Mouse (Mus musculus) lung, embryonic 15.5 days (tissue): Measurements from ENCODE around the gene Cad. TPM values are rescaled to one million over a fixed set of nuclear protein-coding genes. Genes with fewer than 3 reads are reported as not detected.

Source experiments
- ATAC-seq: fragments of 200-750 bp; cut with Nextera tagmentation; 2 replicates; pipeline ENCODE4 v1.8.0; 2017; ENCODE audit warnings: moderate number of reproducible peaks, borderline replicate concordance; ENCODE audit not compliant: low FRiP score, low TSS enrichment; ENCODE audit errors: extremely low read depth
- H3K27ac ChIP-seq: fragments of 300-500 bp; sonication (generic); 2 replicates; pipeline ENCODE4 v1.5.1; 2015; ENCODE audit warnings: moderate library complexity, mild to moderate bottlenecking, inconsistent platforms
- H3K27me3 ChIP-seq: fragments of 300-500 bp; sonication (generic); 2 replicates; pipeline ENCODE4 v1.6.1; 2015; ENCODE audit warnings: inconsistent platforms
- H3K36me3 ChIP-seq: fragments of 300-500 bp; sonication (generic); 2 replicates; pipeline ENCODE4 v1.6.1; 2015; ENCODE audit warnings: inconsistent platforms
- H3K4me1 ChIP-seq: fragments of 300-500 bp; sonication (generic); 2 replicates; pipeline ENCODE4 v1.6.1; 2015; ENCODE audit warnings: inconsistent platforms
- H3K4me2 ChIP-seq: fragments of 300-500 bp; sonication (generic); 2 replicates; pipeline ENCODE4 v1.6.1; 2015; ENCODE audit warnings: inconsistent platforms, mild to moderate bottlenecking, moderate library complexity
- H3K4me3 ChIP-seq: fragments of 300-500 bp; sonication (generic); 2 replicates; pipeline ENCODE4 v1.5.1; 2015; ENCODE audit warnings: mild to moderate bottlenecking, inconsistent platforms
- H3K9ac ChIP-seq: fragments of 300-500 bp; sonication (generic); 2 replicates; pipeline ENCODE4 v1.6.1; 2015; ENCODE audit warnings: inconsistent platforms
- H3K9me3 ChIP-seq: fragments of 300-500 bp; sonication (generic); 2 replicates; pipeline ENCODE4 v1.6.1; 2016; ENCODE audit warnings: inconsistent platforms
- WGBS: fragments of 180-500 bp; shearing (Covaris S2); methylation state at CpG from one replicate; pipeline ENCODE4 v1.1.7; 2015; 5-methylcytosine and 5-hydroxymethylcytosine counted together
- polyA plus RNA-seq: library from polyadenylated mRNA; unstranded; fragments of >200 nt; fragmentation: Nextera tagmentation; extraction: Ambion mirVana; gene quantifications from 2 replicates; pipeline ENCODE4 v1.2.1, GENCODE M21; 2015

The Cad gene
- polyA plus RNA-seq, 1 experiment from 2014 or later: 27.5 TPM

- Histone ChIP-seq H3K27ac (no peak overlapping the region), H3K4me1 (peaks cover 29% of the 10 kb centered on the region), H3K4me3 (peak overlapping the region; percentile 39), H3K9ac (no peak overlapping the region), H3K36me3 (no peaks in the 10 kb centered on the region), H3K27me3 (peaks cover 97% of the 10 kb centered on the region), H3K4me2 (peak overlapping the region; percentile 79), H3K9me3 (no peaks in the 10 kb centered on the region)
- ATAC-seq: no peak
- WGBS: 3% methylated on average over 29 of the region's 29 CpGs
These were observed 39.7 kb downstream of the Cad start for GRCm38 (mm10) chr5:31094100-31094798.

- H3K27me3 ChIP-seq: peaks cover 89% of the 10 kb centered on the region
- WGBS: under 1% methylated on average over 59 of the region's 59 CpGs
- ATAC-seq: peak; percentile 66
- H3K36me3 ChIP-seq: no peaks in the 10 kb centered on the region
- peak overlapping the region; percentile 39 for H3K4me3 ChIP-seq
- no peaks in the 10 kb centered on the region for H3K9me3 ChIP-seq
- H3K4me2 ChIP-seq: peak overlapping the region; percentile 79
- H3K27ac ChIP-seq: no peak overlapping the region
- peaks cover 29% of the 10 kb centered on the region for H3K4me1 ChIP-seq
- H3K9ac ChIP-seq: no peak overlapping the region
These were observed 40.5 kb downstream of the Cad start for GRCm38 (mm10) chr5:31094799-31095691.

GRCm38 (mm10) chr5:31095711-31096480 lies 41.3 kb downstream of the Cad start:
- H3K4me2 ChIP-seq: peak overlapping the region; percentile 79
- no peak for ATAC-seq
- H3K4me3 ChIP-seq: peak overlapping the region; percentile 39
- no peak overlapping the region for H3K9ac ChIP-seq
- H3K36me3 ChIP-seq: no peaks in the 10 kb centered on the region
- H3K9me3 ChIP-seq: no peaks in the 10 kb centered on the region
- peaks cover 29% of the 10 kb centered on the region for H3K4me1 ChIP-seq
- peaks cover 81% of the 10 kb centered on the region for H3K27me3 ChIP-seq
- H3K27ac ChIP-seq: no peak overlapping the region
- 26% methylated on average over 11 of the region's 11 CpGs for WGBS

GRCm38 (mm10) chr5:31105814-31106335 lies 51.3 kb downstream of the Cad start, which contains the start of gene Dnajc5g:
Gene Dnajc5g, plus strand, starts transcription at chr5:31106285.
- Histone ChIP-seq H3K4me1 (no peaks in the 10 kb centered on the region), H3K4me2 (no peak within 1 kb of the TSS), H3K36me3 (no peaks in the 10 kb centered on the region), H3K4me3 (no peak within 1 kb of the TSS), H3K27ac (no peak within 1 kb of the TSS), H3K9me3 (no peaks in the 10 kb centered on the region), H3K9ac (no peak within 1 kb of the TSS), H3K27me3 (peaks cover 7% of the 10 kb centered on the region; the same call in 1 of the 2 replicates)
- 77% methylated on average over 9 of the region's 9 CpGs for WGBS
- no peak for ATAC-seq

- no peak for ATAC-seq
- no peaks in the 10 kb centered on the region for H3K9me3 ChIP-seq
- no peak within 1 kb of the TSS for H3K9ac ChIP-seq
- whole genome bisulfite sequencing: 88% methylated on average over 18 of the region's 18 CpGs
- H3K36me3 ChIP-seq: no peaks in the 10 kb centered on the region
- peaks cover 4% of the 10 kb centered on the region; the same call in 1 of the 2 replicates for H3K27me3 ChIP-seq
- no peak within 1 kb of the TSS for H3K4me3 ChIP-seq
- no peaks in the 10 kb centered on the region for H3K4me1 ChIP-seq
- H3K27ac ChIP-seq: no peak within 1 kb of the TSS
- no peak within 1 kb of the TSS for H3K4me2 ChIP-seq
These were observed 53.5 kb downstream of the Cad start, which contains the start of gene Slc30a3 for GRCm38 (mm10) chr5:31108000-31108490. Gene Slc30a3, minus strand, starts transcription at chr5:31108237.

- no peaks in the 10 kb centered on the region for H3K9me3 ChIP-seq
- H3K4me3 ChIP-seq: no peak overlapping the region
- no peaks in the 10 kb centered on the region for H3K36me3 ChIP-seq
- no peak overlapping the region for H3K9ac ChIP-seq
- 29% methylated on average over 7 of the region's 7 CpGs for WGBS
- no peak overlapping the region for H3K27ac ChIP-seq
- ATAC-seq: no peak
- no peaks in the 10 kb centered on the region for H3K4me1 ChIP-seq
- H3K4me2 ChIP-seq: no peak overlapping the region
- H3K27me3 ChIP-seq: no peaks in the 10 kb centered on the region
These were observed 56.2 kb downstream of the Cad start for GRCm38 (mm10) chr5:31110781-31111180.

GRCm38 (mm10) chr5:31116354-31116753 lies 61.8 kb downstream of the Cad start, which contains the start of gene Trim54:
Gene Trim54, plus strand, starts transcription at chr5:31116712.
- H3K36me3 ChIP-seq: no peaks in the 10 kb centered on the region
- ATAC-seq: no peak

GRCm38 (mm10) chr5:31116912-31117311 lies 62.3 kb downstream of the Cad start:
- Histone ChIP-seq H3K27ac (no peak overlapping the region), H3K36me3 (no peaks in the 10 kb centered on the region), H3K9me3 (no peaks in the 10 kb centered on the region), H3K27me3 (peaks cover 7% of the 10 kb centered on the region; the same call in 1 of the 2 replicates), H3K9ac (no peak overlapping the region), H3K4me3 (no peak overlapping the region), H3K4me2 (no peak overlapping the region), H3K4me1 (no peaks in the 10 kb centered on the region)
- ATAC-seq: no peak
- 23% methylated on average over 10 of the region's 10 CpGs for WGBS

More at GRCm38 (mm10) chr5:31116354-31116753, 61.8 kb downstream of the Cad start, which contains the start of gene Trim54:
- H3K4me2 ChIP-seq: no peak within 1 kb of the TSS
- H3K9ac ChIP-seq: no peak within 1 kb of the TSS
- H3K27me3 ChIP-seq: peaks cover 7% of the 10 kb centered on the region; the same call in 1 of the 2 replicates
- H3K4me1 ChIP-seq: no peaks in the 10 kb centered on the region
- no peaks in the 10 kb centered on the region for H3K9me3 ChIP-seq
- H3K4me3 ChIP-seq: no peak within 1 kb of the TSS
- 26% methylated on average over 3 of the region's 3 CpGs for WGBS
- H3K27ac ChIP-seq: no peak within 1 kb of the TSS

GRCm38 (mm10) chr5:31121111-31121510 lies 66.5 kb downstream of the Cad start:
- no peak for ATAC-seq
- Histone ChIP-seq H3K27me3 (peaks cover 6% of the 10 kb centered on the region; the same call in 1 of the 2 replicates), H3K4me1 (no peaks in the 10 kb centered on the region), H3K4me2 (no peak overlapping the region), H3K4me3 (no peak overlapping the region), H3K9ac (no peak overlapping the region), H3K27ac (no peak overlapping the region), H3K9me3 (no peaks in the 10 kb centered on the region), H3K36me3 (no peaks in the 10 kb centered on the region)
- 76% methylated on average over 8 of the region's 8 CpGs for WGBS

- ATAC-seq: no peak
- no peak overlapping the region for H3K9ac ChIP-seq
- no peaks in the 10 kb centered on the region for H3K27me3 ChIP-seq
- H3K4me1 ChIP-seq: no peaks in the 10 kb centered on the region
- no peaks in the 10 kb centered on the region for H3K36me3 ChIP-seq
- no peaks in the 10 kb centered on the region for H3K9me3 ChIP-seq
- H3K4me2 ChIP-seq: no peak overlapping the region
- H3K27ac ChIP-seq: no peak overlapping the region
- WGBS: 40% methylated on average over 2 of the region's 2 CpGs
- H3K4me3 ChIP-seq: no peak overlapping the region
These were observed 68.9 kb downstream of the Cad start for GRCm38 (mm10) chr5:31123481-31123880.

- no peaks in the 10 kb centered on the region for H3K36me3 ChIP-seq
- 34% methylated on average over 5 of the region's 5 CpGs for WGBS
These were observed 71.5 kb downstream of the Cad start for GRCm38 (mm10) chr5:31126050-31126449.

More at GRCm38 (mm10) chr5:31126050-31126449, 71.5 kb downstream of the Cad start:
- no peak overlapping the region for H3K4me2 ChIP-seq
- no peak overlapping the region for H3K4me3 ChIP-seq
- H3K9ac ChIP-seq: no peak overlapping the region
- H3K27me3 ChIP-seq: 0 out of 2 replicates have a peak, but pooled peaks cover 4% of the 10 kb centered on the region
- no peaks in the 10 kb centered on the region for H3K9me3 ChIP-seq
- H3K4me1 ChIP-seq: no peaks in the 10 kb centered on the region
- no peak overlapping the region for H3K27ac ChIP-seq
- ATAC-seq: no peak
